Mouse (Mus musculus) testis, postnatal 10 days (tissue): ENCODE results near the gene Palm.

Experiments used
- DNase-seq: peaks from one replicate; pipeline ENCODE4 v3.0.0; 2021; ENCODE audit warnings: low spot score

Gene Palm

GRCm38 (mm10) chr10:79824413-79824812 is 31.0 kb downstream of the Palm start:
- DNase-seq = no peak

GRCm38 (mm10) chr10:79831583-79831982 is 38.2 kb downstream of the Palm start:
- DNase-seq = no peak

GRCm38 (mm10) chr10:79832026-79832785 is 38.8 kb downstream of the Palm start:
- no peak for DNase-seq

GRCm38 (mm10) chr10:79832786-79833181 is 39.4 kb downstream of the Palm start:
- DNase-seq = no peak

GRCm38 (mm10) chr10:79834769-79835398 is 41.5 kb downstream of the Palm start:
- peak; percentile 89 for DNase-seq

- DNase-seq = no peak
These were observed 43.5 kb downstream of the Palm start for GRCm38 (mm10) chr10:79836918-79837317.

GRCm38 (mm10) chr10:79838151-79838550 is 44.8 kb downstream of the Palm start:
- no peak for DNase-seq

GRCm38 (mm10) chr10:79840091-79840490 is 46.7 kb downstream of the Palm start:
- DNase-seq = no peak

GRCm38 (mm10) chr10:79840644-79841551 is 47.5 kb downstream of the Palm start:
- peak; percentile 73 for DNase-seq

GRCm38 (mm10) chr10:79842322-79842721 is 49.0 kb downstream of the Palm start:
- DNase-seq = no peak

GRCm38 (mm10) chr10:79843476-79843875 is 50.1 kb downstream of the Palm start:
- DNase-seq = peak; percentile 71

- no peak for DNase-seq
These were observed 53.2 kb downstream of the Palm start for GRCm38 (mm10) chr10:79846553-79846952.

GRCm38 (mm10) chr10:79849941-79850628 is 56.7 kb downstream of the Palm start:
- no peak for DNase-seq

GRCm38 (mm10) chr10:79851653-79852052 is 58.3 kb downstream of the Palm start:
- DNase-seq = no peak

- no peak for DNase-seq
These were observed 58.9 kb downstream of the Palm start for GRCm38 (mm10) chr10:79852107-79852789.

GRCm38 (mm10) chr10:79852827-79853226 is 59.5 kb downstream of the Palm start:
- no peak for DNase-seq

- peak; percentile 99 for DNase-seq
These were observed 60.0 kb downstream of the Palm start for GRCm38 (mm10) chr10:79853392-79853791.

GRCm38 (mm10) chr10:79853860-79854795 is 60.8 kb downstream of the Palm start, which contains the start of gene Ptbp1:
Gene Ptbp1, plus strand, starts transcription at chr10:79854427.
- peak; percentile 99 for DNase-seq

GRCm38 (mm10) chr10:79854801-79855541 is 61.6 kb downstream of the Palm start:
- peak; percentile 84 for DNase-seq
